Mouse (Mus musculus) splenic B cell, adult 2 months (primary cell): ENCODE data around the gene Adamtsl3.
"Not testable (repeated sequence)": the region's sequence is repeated elsewhere in the genome, so short reads cannot be mapped to it uniquely, and the experiment has no call there.

Experiments used
- DNase-seq: peaks from one replicate; pipeline ENCODE4 v3.0.0-alpha.2; 2011; ENCODE audit warnings: low read depth, low spot score
- H3K27me3 ChIP-seq: 2 replicates; pipeline ENCODE4 v1.6.1; 2012; ENCODE audit warnings: mild to moderate bottlenecking, low read length, moderate library complexity, mixed read lengths; ENCODE audit not compliant: control insufficient read depth, poor library complexity, insufficient read depth, severe bottlenecking
- H3K36me3 ChIP-seq: 2 replicates; pipeline ENCODE4 v1.6.1; 2012; ENCODE audit warnings: mild to moderate bottlenecking, low read length, moderate library complexity, mixed read lengths; ENCODE audit not compliant: control insufficient read depth, poor library complexity, insufficient read depth, severe bottlenecking

The Adamtsl3 gene

GRCm38 (mm10) chr7:82379765-82380164 lies 44.3 kb downstream of the Adamtsl3 start:
- Histone ChIP-seq H3K36me3 (no peaks in the 10 kb centered on the region), H3K27me3 (no peaks in the 10 kb centered on the region)
- DNase-seq = no peak

GRCm38 (mm10) chr7:82382843-82383535 lies 47.5 kb downstream of the Adamtsl3 start:
- no peaks in the 10 kb centered on the region for H3K36me3 ChIP-seq
- no peak for DNase-seq
- H3K27me3 ChIP-seq = no peaks in the 10 kb centered on the region

GRCm38 (mm10) chr7:82383536-82383848 lies 48.0 kb downstream of the Adamtsl3 start:
- DNase-seq = no peak
- Histone ChIP-seq H3K36me3 (no peaks in the 10 kb centered on the region), H3K27me3 (no peaks in the 10 kb centered on the region)

GRCm38 (mm10) chr7:82387121-82387520 lies 51.6 kb downstream of the Adamtsl3 start:
- H3K27me3 ChIP-seq = no peaks in the 10 kb centered on the region
- no peak for DNase-seq
- H3K36me3 ChIP-seq = no peaks in the 10 kb centered on the region

- H3K27me3 ChIP-seq = no peaks in the 10 kb centered on the region
- no peak for DNase-seq
- no peaks in the 10 kb centered on the region for H3K36me3 ChIP-seq
Measured at GRCm38 (mm10) chr7:82394435-82395186, 59.1 kb downstream of the Adamtsl3 start.

- no peaks in the 10 kb centered on the region for H3K36me3 ChIP-seq
- H3K27me3 ChIP-seq = no peaks in the 10 kb centered on the region
- no peak for DNase-seq
Measured at GRCm38 (mm10) chr7:82395239-82395638, 59.7 kb downstream of the Adamtsl3 start.

GRCm38 (mm10) chr7:82395751-82396512 lies 60.4 kb downstream of the Adamtsl3 start:
- H3K36me3 ChIP-seq = no peaks in the 10 kb centered on the region
- no peak for DNase-seq
- no peaks in the 10 kb centered on the region for H3K27me3 ChIP-seq

- Histone ChIP-seq H3K36me3 (no peaks in the 10 kb centered on the region), H3K27me3 (no peaks in the 10 kb centered on the region)
- no peak for DNase-seq
Measured at GRCm38 (mm10) chr7:82396869-82397268, 61.4 kb downstream of the Adamtsl3 start.

- no peaks in the 10 kb centered on the region for H3K27me3 ChIP-seq
- no peak for DNase-seq
Measured at GRCm38 (mm10) chr7:82397632-82398031, 62.1 kb downstream of the Adamtsl3 start.

GRCm38 (mm10) chr7:82405466-82406045 lies 70.1 kb downstream of the Adamtsl3 start:
- no peaks in the 10 kb centered on the region for H3K27me3 ChIP-seq
- DNase-seq = no peak
- no peaks in the 10 kb centered on the region for H3K36me3 ChIP-seq

More at GRCm38 (mm10) chr7:82397632-82398031, 62.1 kb downstream of the Adamtsl3 start:
- H3K36me3 ChIP-seq = no peaks in the 10 kb centered on the region

- no peaks in the 10 kb centered on the region for H3K27me3 ChIP-seq
- no peaks in the 10 kb centered on the region for H3K36me3 ChIP-seq
- no peak for DNase-seq
Measured at GRCm38 (mm10) chr7:82410966-82411365, 75.5 kb downstream of the Adamtsl3 start.

- DNase-seq = no peak
Measured at GRCm38 (mm10) chr7:82416653-82417052, 81.2 kb downstream of the Adamtsl3 start.

GRCm38 (mm10) chr7:82417053-82417452 lies 81.6 kb downstream of the Adamtsl3 start:
- no peaks in the 10 kb centered on the region for H3K36me3 ChIP-seq
- DNase-seq = no peak
- no peaks in the 10 kb centered on the region for H3K27me3 ChIP-seq

More at GRCm38 (mm10) chr7:82416653-82417052, 81.2 kb downstream of the Adamtsl3 start:
- Histone ChIP-seq H3K27me3 (no peaks in the 10 kb centered on the region), H3K36me3 (no peaks in the 10 kb centered on the region)

GRCm38 (mm10) chr7:82420329-82421052 lies 85.0 kb downstream of the Adamtsl3 start:
- not testable (repeated sequence) for H3K36me3 ChIP-seq, H3K27me3 ChIP-seq, DNase-seq
